Mouse (Mus musculus) C2C12 (cell line): ENCODE data around the gene Hps4. TPM values are rescaled to one million over a fixed set of nuclear protein-coding genes. Genes with fewer than 3 reads are reported as not detected.
A peak's percentile ranks its signal among the peaks of the same experiment; 100 is the strongest.

Source experiments
- H3K27me3 ChIP-seq: one replicate; pipeline ENCODE4 v1.6.1; 2011; ENCODE audit not compliant: control insufficient read depth, insufficient read depth, insufficient read length
- H3K36me3 ChIP-seq: one replicate; pipeline ENCODE4 v1.6.1; 2011; ENCODE audit not compliant: control insufficient read depth, insufficient read depth
- H3K4me3 ChIP-seq: one replicate; pipeline ENCODE4 v1.5.1; 2011; ENCODE audit warnings: mild to moderate bottlenecking, control low read depth; ENCODE audit not compliant: poor library complexity, insufficient read depth, severe bottlenecking
- H3K79me2 ChIP-seq: one replicate; pipeline ENCODE4 v1.6.1; 2011; ENCODE audit not compliant: control insufficient read depth, insufficient read depth
- H3K79me3 ChIP-seq: one replicate; pipeline ENCODE4 v1.6.1; 2011; ENCODE audit warnings: low read depth, control low read depth
- H3ac ChIP-seq: one replicate; pipeline ENCODE3; 2011; ENCODE audit warnings: low read depth; ENCODE audit not compliant: control insufficient read depth, insufficient read length
- CEBPB ChIP-seq: IDR thresholded peaks from one replicate; pipeline ENCODE4 v1.6.1; 2011; ENCODE audit warnings: low read depth, mild to moderate bottlenecking, control low read depth, moderate library complexity
- CTCF ChIP-seq: IDR thresholded peaks from one replicate; pipeline ENCODE4 v1.5.1; 2011; ENCODE audit not compliant: control insufficient read depth, insufficient read depth, insufficient read length
- FOSL1 ChIP-seq: IDR thresholded peaks from one replicate; pipeline ENCODE4 v1.8.0; 2011; ENCODE audit warnings: mild to moderate bottlenecking, low read length; ENCODE audit not compliant: poor library complexity, insufficient read depth, severe bottlenecking
- MAX ChIP-seq: IDR thresholded peaks from one replicate; pipeline ENCODE4 v1.6.1; 2011; ENCODE audit warnings: mild to moderate bottlenecking, control low read depth
- MYOD1 ChIP-seq: IDR thresholded peaks from one replicate; pipeline ENCODE4 v1.6.1; 2011; ENCODE audit warnings: low read depth; ENCODE audit not compliant: control insufficient read depth, insufficient read length
- MYOG ChIP-seq: IDR thresholded peaks from one replicate; pipeline ENCODE4 v1.6.1; 2011; ENCODE audit not compliant: control insufficient read depth, insufficient read length; ENCODE audit errors: extremely low read depth
- USF1 ChIP-seq: IDR thresholded peaks from one replicate; pipeline ENCODE4 v1.6.1; 2011; ENCODE audit warnings: low read depth, mild to moderate bottlenecking, control low read depth, moderate library complexity
- polyA plus RNA-seq: library from polyadenylated mRNA; unstranded; fragments of >200 nt; fragmentation: generic; extraction: Trizol; gene quantifications from one replicate; pipeline ENCODE4 v1.2.1, GENCODE M21; 2012; ENCODE audit warnings: missing spikeins

Hps4 gene
- polyA plus RNA-seq, 1 experiment, result 16.1 TPM

DNA sequence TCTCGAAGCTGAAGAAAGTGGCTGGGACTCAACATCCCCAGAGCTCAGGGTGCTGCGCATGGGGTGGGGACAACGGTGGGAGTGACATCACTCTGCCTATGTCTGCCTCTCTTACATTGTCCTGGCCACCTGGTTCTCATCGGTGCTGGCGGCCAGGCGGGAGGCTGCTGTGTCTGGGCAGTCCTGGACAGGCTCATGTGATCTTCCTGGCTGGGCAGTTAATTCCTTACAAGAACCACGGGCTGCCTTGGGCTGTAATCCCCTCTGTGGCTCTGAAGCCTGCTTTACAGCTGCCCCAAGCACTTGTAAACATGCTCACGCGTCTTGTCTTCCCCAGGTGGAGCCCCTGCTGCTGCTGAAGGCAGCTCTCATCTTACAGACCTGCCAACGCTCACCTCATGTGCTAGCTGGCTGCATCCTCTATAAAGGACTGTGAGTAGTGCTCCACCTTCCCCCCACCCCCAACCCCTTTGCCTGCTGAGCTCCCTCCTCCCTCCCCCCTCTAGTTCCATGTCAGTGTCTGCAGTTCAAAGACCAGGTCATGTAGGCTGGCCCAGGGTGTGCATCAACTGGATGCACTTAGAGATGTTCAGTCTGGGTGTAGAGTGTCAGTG lies 21.4 kb downstream of the Hps4 start:
- H3K79me2 ChIP-seq, result peaks cover 7% of the 10 kb centered on the region
- no peaks in the 10 kb centered on the region for H3K27me3 ChIP-seq
- no peak overlapping the region for H3K4me3 ChIP-seq
- H3K36me3 ChIP-seq, result peaks cover 12% of the 10 kb centered on the region
- no peak overlapping the region for H3ac ChIP-seq
- TF ChIP-seq MAX (no peak), CTCF (no peak), MYOG (no peak), CEBPB (no peak), MYOD1 (no peak), FOSL1 (no peak), USF1 (no peak)
- H3K79me3 ChIP-seq, result no peaks in the 10 kb centered on the region

DNA sequence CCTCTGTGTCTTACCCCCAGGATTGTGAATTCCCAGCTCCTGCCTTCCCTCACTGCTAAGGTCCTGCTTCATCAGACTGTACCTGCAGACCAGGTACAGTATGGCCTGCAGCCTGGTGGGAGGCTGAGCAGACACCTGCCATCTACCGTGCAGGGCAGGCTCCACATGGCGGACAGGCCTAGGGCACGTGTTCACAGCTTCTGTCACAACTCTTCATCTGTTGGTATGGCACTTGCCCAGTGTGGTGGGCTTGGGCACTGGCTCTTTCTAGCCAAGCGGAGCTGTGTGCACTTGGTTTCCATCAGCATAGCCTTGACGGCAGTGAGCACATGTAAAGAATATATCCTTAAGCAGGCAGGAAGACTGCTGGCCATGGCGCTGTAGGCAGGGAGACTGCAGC lies 24.0 kb downstream of the Hps4 start:
- no peaks in the 10 kb centered on the region for H3K27me3 ChIP-seq
- peaks cover 25% of the 10 kb centered on the region for H3K36me3 ChIP-seq
- no peak for TF ChIP-seq MYOD1
- no peak for TF ChIP-seq MYOG
- no peak for TF ChIP-seq MAX
- no peak for TF ChIP-seq CEBPB
- TF ChIP-seq CTCF, result no peak
- no peak for TF ChIP-seq USF1
- TF ChIP-seq FOSL1, result no peak
- no peak overlapping the region for H3ac ChIP-seq
- H3K79me2 ChIP-seq, result peaks cover 18% of the 10 kb centered on the region
- H3K79me3 ChIP-seq, result no peaks in the 10 kb centered on the region
- H3K4me3 ChIP-seq, result no peak overlapping the region

DNA sequence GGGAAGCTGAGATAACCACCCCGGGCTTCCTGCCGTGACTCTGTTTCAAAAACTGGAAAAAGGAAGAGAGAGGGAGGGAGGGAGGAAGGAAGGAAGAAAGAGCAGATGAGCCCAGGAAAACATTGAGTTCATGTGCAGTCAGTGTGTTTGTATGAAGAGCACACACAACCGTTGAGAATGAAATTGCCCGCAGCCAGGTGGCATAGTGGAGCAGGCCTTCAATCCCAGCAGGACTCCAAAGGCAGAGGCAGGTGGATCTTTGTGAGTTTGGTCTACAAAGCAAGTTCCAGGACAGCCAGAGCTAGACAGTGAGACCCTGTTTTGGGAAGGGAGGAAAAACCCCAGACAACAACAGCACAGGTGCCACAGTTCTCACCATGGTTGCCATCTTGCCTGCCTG lies 24.5 kb downstream of the Hps4 start:
- TF ChIP-seq MYOD1, result no peak
- TF ChIP-seq USF1, result no peak
- TF ChIP-seq CEBPB, result no peak
- TF ChIP-seq MAX, result no peak
- TF ChIP-seq FOSL1, result no peak
- TF ChIP-seq MYOG, result no peak
- TF ChIP-seq CTCF, result no peak
- Histone ChIP-seq H3K79me3 (no peaks in the 10 kb centered on the region), H3K79me2 (peaks cover 18% of the 10 kb centered on the region), H3K27me3 (no peaks in the 10 kb centered on the region), H3K4me3 (no peak overlapping the region), H3ac (no peak overlapping the region), H3K36me3 (peaks cover 25% of the 10 kb centered on the region)

DNA sequence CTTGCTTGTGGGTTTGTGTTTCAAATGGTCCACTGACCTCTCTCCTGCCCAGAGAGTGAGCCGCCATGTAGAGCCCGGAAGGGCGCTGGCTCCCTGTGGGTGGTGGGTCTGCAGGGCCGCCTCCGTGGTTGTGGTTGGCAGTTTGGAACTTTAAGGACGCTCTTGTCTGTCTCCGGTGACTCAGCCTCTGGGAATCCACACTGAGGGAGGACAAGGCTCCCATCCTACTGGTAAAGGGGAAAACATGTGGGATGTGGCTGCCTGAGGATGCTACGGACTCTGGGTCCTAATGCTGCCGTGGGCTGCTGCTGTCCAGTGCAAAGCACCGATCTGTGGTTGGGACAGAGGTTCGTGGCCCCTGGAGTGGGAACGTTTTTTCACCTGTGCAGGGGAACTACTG lies 25.0 kb downstream of the Hps4 start:
- TF ChIP-seq MYOD1 (no peak), MYOG (no peak), FOSL1 (peak; percentile 49), USF1 (no peak), MAX (peak; percentile 71)
- Histone ChIP-seq H3ac (no peak overlapping the region), H3K4me3 (peak overlapping the region; percentile 16), H3K36me3 (peaks cover 25% of the 10 kb centered on the region), H3K79me3 (no peaks in the 10 kb centered on the region), H3K79me2 (peaks cover 18% of the 10 kb centered on the region), H3K27me3 (no peaks in the 10 kb centered on the region)

GRCm38 (mm10) chr5:112368666-112369065 lies 25.8 kb downstream of the Hps4 start:
- Histone ChIP-seq H3K79me3 (no peaks in the 10 kb centered on the region), H3K79me2 (peaks cover 18% of the 10 kb centered on the region), H3ac (peak overlapping the region; percentile 22), H3K4me3 (peak overlapping the region; percentile 16), H3K27me3 (no peaks in the 10 kb centered on the region), H3K36me3 (peaks cover 25% of the 10 kb centered on the region)
- TF ChIP-seq MYOD1 (peak; percentile 47), CTCF (no peak)

DNA sequence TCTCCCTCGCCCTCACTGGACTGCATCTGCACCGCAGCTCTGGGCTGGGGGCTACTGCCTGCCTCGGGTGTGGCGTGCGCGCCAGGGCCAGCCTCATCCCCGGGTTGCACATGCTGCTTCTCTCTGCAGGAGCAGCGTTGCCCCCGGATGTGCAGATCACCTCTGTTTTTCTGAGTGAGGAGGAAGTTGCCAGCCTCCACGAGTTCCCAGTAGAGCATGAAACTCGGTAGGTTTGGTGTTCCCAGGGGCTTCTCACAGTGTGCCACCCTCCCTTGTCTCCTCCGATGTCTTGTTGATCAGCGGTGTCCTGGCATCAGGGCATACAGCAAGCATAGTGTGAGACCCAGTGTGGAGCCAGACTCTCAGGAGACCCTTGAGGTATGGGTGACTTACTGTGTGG lies 26.4 kb downstream of the Hps4 start:
- peaks cover 18% of the 10 kb centered on the region for H3K79me2 ChIP-seq
- H3K79me3 ChIP-seq, result no peaks in the 10 kb centered on the region
- no peak for TF ChIP-seq MYOD1
- no peak overlapping the region for H3K4me3 ChIP-seq
- peaks cover 30% of the 10 kb centered on the region for H3K36me3 ChIP-seq
- H3K27me3 ChIP-seq, result no peaks in the 10 kb centered on the region
- H3ac ChIP-seq, result no peak overlapping the region

DNA sequence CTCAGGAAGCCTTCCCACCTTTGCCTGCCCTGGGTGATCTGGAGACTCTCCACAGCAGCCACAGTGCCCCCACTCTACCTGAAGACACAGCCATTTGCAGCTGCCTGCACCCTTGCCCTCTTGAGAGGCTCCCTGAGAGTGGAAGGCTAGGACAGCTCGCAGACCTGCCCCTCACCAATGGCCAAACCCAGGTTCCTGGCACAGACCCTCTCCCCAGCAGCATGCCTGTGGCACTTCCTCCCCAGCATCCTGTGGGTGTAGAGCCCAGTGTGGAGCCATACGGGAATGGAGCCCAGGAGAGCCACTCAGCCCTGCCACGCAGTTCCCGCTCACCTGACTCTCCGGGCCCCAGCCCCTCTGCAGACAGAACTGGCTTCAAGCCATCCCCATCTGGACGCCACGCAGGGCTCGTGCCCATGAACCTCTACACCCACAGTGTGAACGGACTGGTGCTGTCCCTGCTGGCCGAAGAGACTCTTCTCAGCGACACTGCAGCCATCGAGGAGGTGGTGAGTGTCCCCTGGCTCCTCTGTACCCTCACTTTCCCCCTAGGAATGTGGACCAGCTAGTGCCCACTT lies 27.4 kb downstream of the Hps4 start:
- no peak for TF ChIP-seq FOSL1
- TF ChIP-seq MYOG, result no peak
- no peak for TF ChIP-seq MYOD1
- TF ChIP-seq USF1, result no peak
- TF ChIP-seq MAX, result no peak
- TF ChIP-seq CEBPB, result no peak
- TF ChIP-seq CTCF, result no peak
- no peak overlapping the region for H3K4me3 ChIP-seq
- peaks cover 31% of the 10 kb centered on the region for H3K36me3 ChIP-seq
- H3K79me2 ChIP-seq, result peaks cover 18% of the 10 kb centered on the region
- H3K79me3 ChIP-seq, result no peaks in the 10 kb centered on the region
- no peak overlapping the region for H3ac ChIP-seq
- H3K27me3 ChIP-seq, result no peaks in the 10 kb centered on the region
